Mouse (Mus musculus) brain, embryonic 14.5 days (tissue): Measurements from ENCODE around the gene Pirt. TPM values are rescaled to one million over a fixed set of nuclear protein-coding genes. Genes with fewer than 3 reads are reported as not detected.

Experiments
- DNase-seq: peaks from one replicate; pipeline ENCODE4 v3.0.0-alpha.2; 2011; ENCODE audit warnings: low read depth
- CTCF ChIP-seq: fragments of 200-500 bp; IDR thresholded peaks from 2 replicates; pipeline ENCODE4 v1.5.1; 2012; ENCODE audit warnings: inconsistent platforms, mild to moderate bottlenecking, moderate library complexity, borderline replicate concordance; ENCODE audit not compliant: insufficient read depth, insufficient read length; ENCODE audit errors: extremely low read depth
- POLR2A ChIP-seq: fragments of 200-500 bp; IDR thresholded peaks from 2 replicates; pipeline ENCODE4 v1.6.1; 2012; ENCODE audit warnings: mild to moderate bottlenecking, inconsistent platforms, borderline replicate concordance; ENCODE audit not compliant: poor library complexity, insufficient read depth, insufficient read length, severe bottlenecking; ENCODE audit errors: extremely low read depth
- polyA plus RNA-seq: library from polyadenylated mRNA; depleted of rRNA; stranded (reverse); fragments of >200 nt; gene quantifications from 2 replicates; pipeline ENCODE4 v1.2.3, GENCODE M21; 2012; rRNA removed

The Pirt gene
- polyA plus RNA-seq, 1 experiment: 1.7 TPM

DNA sequence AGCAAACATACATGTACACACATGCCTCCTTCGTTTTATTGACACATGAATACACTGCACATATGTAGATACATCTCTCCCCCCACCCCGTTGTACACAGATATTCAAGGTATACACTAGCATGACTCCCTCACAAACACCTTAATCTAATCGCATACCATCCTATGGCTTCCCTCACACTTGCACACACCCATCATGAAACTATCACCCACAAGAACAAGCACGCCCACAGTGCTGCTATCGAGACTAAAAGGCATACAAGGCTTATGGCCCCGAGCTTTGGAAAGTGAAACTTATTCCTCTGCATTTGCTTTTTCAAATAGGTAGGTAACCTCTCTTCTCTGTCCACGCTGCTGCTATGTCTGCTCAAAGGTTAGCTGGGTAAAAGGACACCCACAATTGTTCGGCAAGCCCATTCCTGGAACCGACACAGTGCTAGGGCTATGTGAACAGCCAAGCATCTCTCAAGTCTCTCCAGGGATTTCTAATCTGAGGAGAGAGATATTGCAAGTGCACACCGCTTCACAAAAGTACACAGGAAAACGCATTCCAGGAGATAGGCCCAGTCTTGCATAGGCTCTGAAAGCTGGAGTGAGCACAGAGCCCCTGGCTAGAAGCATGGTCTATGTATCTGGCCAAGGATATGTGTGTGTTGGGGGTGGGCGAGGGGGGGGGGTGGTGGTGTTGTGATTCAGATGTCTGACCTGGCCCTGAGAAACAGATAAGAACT lies 49.8 kb downstream of the Pirt start:
- TF ChIP-seq CTCF (no peak), POLR2A (no peak)

DNA sequence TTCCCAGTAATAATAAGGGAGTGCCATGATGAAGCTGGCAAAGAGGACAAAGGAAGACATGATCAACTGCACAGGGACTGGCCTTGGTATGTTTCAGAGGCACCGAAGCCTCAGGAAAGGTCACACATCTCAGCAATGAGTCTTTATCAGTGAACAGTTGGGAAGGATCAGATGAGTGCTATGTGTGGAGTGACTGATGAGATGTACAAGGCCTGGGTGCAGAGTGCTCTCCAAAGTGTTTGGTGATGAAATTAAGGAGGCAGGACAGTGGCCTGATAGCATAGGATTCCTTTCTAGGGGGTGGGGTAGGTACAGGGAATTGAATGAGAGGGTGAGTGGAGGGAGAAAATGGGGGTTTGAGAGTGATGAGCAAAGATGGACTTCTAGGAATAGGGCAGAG lies 51.7 kb downstream of the Pirt start:
- DNase-seq: no peak
- TF ChIP-seq POLR2A (no peak), CTCF (no peak)

More for the DNA sequence above, 49.8 kb downstream of the Pirt start:
- no peak for DNase-seq

DNA sequence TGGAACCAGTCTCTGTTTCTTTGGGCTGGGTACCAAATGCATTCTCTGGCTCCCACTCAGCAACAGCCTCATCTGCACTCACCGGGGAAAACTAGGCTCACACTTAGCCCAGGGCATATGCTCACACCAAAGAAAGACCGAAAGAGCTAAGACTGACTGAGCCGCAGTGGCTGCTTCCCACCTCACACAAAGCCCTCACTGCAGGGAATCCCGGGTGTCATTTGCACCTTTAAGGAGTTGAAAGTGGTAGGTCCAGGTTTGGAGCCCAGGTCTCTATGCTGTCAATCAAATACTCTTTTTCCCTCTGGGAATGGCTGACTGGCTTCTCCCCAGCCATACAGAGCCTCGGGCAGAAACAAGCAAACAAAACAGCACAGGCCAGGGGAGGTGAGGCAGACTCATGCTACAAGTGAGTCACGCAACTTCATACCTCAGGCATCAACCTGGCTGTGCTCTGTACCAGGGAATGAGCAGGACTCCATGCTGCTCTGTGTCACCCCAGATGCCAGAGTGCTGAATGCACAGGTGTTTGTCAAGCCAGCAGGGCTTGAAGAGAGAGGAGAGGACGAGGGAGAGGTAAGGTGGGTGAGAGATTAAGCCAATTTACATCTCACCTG lies 54.8 kb downstream of the Pirt start:
- DNase-seq: no peak

DNA sequence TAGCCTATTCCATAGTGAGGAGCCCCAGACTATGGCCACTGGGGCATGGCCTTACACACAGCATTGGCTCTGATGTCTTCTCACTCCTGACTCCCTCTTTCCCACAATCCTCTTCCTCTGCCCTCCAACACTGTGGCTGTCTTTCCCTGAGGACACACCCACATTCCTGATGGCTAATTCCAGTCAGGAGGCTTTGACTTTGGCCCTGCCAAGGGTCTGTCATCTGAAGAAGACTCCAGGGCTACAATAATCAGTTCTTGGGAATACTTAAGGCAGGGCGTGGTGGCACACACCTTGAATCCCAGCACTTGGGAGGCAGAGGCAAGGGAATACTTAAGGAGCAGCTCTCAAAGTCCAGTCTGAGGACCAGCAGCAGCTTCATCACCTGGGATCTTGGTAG lies 56.8 kb downstream of the Pirt start:
- TF ChIP-seq POLR2A (no peak), CTCF (no peak)
- no peak for DNase-seq

More for the DNA sequence above, 54.8 kb downstream of the Pirt start:
- no peak for TF ChIP-seq CTCF
- no peak for TF ChIP-seq POLR2A

DNA sequence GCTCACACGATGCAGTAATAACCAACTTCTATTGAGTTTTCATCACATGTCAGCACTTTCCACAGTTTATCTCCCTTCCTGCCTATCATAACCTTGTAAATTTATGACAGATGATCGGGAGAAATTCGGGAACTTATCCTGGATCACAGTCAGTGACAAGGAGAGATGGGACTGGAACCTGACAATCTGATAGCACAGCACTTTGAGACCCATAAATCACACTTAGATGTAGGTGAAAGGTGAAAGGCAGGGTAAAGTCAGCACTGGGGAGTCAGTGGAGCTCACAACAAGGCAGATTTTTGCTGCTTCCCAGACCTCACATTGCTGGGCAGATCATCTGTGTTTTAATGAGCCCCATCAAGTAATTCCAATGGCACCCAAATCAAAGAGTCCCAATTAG lies 61.7 kb downstream of the Pirt start:
- TF ChIP-seq POLR2A: no peak
- no peak for TF ChIP-seq CTCF
- no peak for DNase-seq

DNA sequence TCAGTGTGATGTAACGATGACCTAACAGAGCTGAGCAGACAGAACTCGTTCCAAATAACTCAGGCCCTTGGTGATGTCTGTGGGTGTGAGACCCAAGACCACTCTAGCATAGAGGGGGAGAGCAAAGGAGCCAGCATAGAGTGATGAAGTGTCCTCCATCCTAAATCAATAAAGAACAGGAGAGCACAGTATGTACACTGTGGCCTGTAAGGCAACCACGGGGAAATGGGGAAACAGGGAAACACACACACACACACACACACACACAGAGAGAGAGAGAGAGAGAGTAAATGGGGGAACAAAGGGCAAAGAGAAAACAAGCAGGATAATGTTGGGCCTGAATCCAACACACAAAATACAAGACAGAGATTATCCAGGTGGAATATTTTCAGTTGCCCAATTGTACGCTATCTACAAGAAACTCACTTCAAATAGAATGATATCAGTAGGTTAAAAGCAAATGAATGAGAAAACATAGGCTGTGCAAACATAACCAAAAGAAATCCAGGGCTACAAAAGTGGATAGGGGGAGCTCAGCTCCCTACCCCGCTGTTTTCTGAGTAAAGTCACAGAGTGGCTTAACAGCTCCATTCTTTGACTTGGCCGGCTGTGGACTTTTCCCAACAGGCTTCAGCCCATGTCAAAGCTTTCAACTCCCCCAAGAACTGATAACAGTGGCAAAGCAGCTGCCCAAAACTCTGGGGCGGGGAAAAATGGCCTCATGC lies 64.0 kb downstream of the Pirt start:
- TF ChIP-seq CTCF (no peak), POLR2A (no peak)
- no peak for DNase-seq

Other genes starting within 250 kb of the Pirt start
- gene Tmem238l, start 44.7 kb downstream of the Pirt start, polyA plus RNA-seq: 0.10 TPM in 1 of 2 replicates, not detected in the other
- 0.45 and 0.93 TPM in 2 replicates for gene Tmem220, start 113.2 kb downstream of the Pirt start, polyA plus RNA-seq
- 28.8 and 33.5 TPM in 2 replicates for gene Adprm, start 140.6 kb downstream of the Pirt start, polyA plus RNA-seq
- gene Sco1, start 140.7 kb downstream of the Pirt start, polyA plus RNA-seq: 5.6 and 7.5 TPM in 2 replicates
- 1.2 and 1.4 TPM in 2 replicates for gene Myh3, start 166.3 kb downstream of the Pirt start, polyA plus RNA-seq